Mouse (Mus musculus): ENCODE data around the gene Synj2.

DNA sequence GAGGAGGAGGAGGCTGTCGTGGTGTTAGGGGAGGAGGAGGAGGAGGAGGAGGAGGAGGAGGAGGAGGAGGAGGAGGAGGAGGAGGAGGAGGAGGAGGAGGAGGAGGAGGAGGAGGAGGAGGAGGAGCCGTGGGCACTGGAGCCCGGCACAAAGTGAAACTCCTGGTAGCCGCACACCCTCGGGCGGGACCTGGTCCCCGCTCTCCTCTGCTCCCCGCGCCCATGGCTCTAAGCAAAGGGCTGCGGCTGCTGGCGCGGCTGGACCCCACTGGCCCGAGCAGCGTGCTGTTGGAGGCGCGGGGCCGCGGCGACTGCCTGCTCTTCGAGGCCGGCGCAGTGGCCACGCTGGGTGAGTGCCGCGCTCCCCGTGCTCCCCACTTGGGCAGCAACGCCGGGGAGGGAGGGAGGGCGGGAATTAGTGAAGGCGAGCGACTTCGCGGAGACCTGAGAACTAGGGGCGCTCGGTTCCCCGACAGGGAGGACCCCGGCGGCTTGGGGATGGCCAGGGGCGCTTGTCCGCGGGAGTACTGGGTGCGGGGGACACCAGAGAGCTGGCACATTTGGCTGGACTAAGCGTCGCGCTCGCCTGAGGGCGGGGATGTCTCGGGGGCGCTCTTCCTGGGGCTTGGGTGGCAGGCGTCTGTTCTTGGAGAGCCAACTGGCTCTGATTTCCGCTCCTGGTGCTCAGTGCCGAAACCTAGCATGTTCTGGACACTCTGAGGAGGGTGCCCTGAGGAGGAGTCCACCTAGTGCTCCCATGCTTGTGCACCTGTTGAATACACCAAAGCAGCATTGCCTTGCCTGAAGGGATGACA lies at the start of gene Synj2:
- TF ChIP-seq POLR2A (IDR thresholded peaks at IDR 0.05; ENCODE audit: low read depth, low read length) = no peak
- no peak for TF ChIP-seq CTCF (conservative IDR thresholded peaks at IDR 0.05; ENCODE audit: insufficient read depth, insufficient read length, low read depth, low read length)

All from kidney, adult 2 months (tissue).